Mouse (Mus musculus): Measurements from ENCODE around the gene Sh3pxd2a.

DNA sequence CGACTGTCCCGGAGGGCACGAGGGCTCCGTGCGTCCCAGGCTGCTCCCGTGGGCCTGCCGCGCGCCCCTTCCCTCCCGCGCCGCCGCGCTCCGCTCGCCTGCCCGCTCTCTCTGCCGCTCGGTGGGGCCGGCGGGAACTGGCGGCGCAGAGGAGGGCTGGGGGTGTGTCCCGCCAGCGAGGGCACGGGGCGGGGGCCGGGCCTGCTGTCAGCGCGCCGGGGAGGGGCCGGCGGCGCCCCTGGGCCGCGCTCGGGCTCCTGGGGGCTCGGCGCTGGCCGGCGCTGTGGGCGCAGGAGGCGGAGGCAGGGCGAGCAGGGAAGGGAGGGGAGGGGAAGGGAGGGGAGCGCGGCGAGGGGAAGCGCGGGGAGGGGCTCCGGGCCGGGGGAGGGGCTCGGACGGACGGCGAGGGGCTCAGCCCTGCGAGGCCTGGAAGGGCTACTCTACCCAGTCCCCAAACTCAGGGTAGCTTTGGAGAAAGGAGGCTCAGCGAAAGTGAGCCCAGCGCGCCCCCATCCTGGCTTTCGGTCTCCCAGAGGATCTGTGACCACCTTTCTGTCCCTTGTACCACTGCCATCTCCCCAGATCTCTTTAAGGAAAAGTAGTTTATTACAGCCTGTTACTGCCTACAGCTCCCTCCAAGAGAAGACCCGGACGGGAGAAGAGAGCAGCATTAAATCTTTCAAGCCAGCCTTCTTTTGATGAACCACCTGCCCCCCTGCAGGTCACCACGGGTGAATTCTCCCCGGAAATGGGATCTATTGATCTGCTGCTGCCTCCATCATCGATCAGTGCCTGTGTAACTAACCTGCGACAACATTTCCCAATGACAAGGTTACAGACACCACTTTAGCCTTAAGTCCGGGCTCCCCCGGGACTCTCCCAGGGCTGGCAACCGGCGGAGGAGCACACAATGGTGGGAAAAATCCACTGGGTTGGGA is at the start of gene Sh3pxd2a:
- TF ChIP-seq CTCF (IDR thresholded peaks at IDR 0.05; ENCODE audit: extremely low read depth, insufficient read depth, low read length) (no peak), POLR2A (IDR thresholded peaks at IDR 0.05; ENCODE audit: extremely low read depth, insufficient read depth, low read length) (no peak)

All from cortical plate, adult 2 months (tissue).